Mouse (Mus musculus) forebrain, postnatal 0 days (tissue): ENCODE data around the gene Pnp. TPM values are rescaled to one million over a fixed set of nuclear protein-coding genes. Genes with fewer than 3 reads are reported as not detected.
A peak's percentile ranks its signal among the peaks of the same experiment; 100 is the strongest.
"Not testable (repeated sequence)": the region's sequence is repeated elsewhere in the genome, so short reads cannot be mapped to it uniquely, and the experiment has no call there.

ENCODE experiments used
- ATAC-seq: fragments of 200-750 bp; cut with Nextera tagmentation; 2 replicates; pipeline ENCODE4 v1.8.0; 2017; ENCODE audit warnings: mild to moderate bottlenecking, moderate library complexity
- DNase-seq: peaks from one replicate; pipeline ENCODE4 v3.0.0-alpha.2; 2015
- H3K27ac ChIP-seq: fragments of 300-500 bp; sonication (generic); 2 replicates; pipeline ENCODE4 v1.5.1; 2014; ENCODE audit warnings: low read depth, mild to moderate bottlenecking, antibody characterized with exemption, low read length, moderate library complexity, mixed read lengths
- H3K27me3 ChIP-seq: fragments of 300-500 bp; sonication (generic); 2 replicates; pipeline ENCODE4 v1.6.1; 2014; ENCODE audit warnings: mild to moderate bottlenecking, low read length, mixed read lengths; ENCODE audit not compliant: insufficient read depth
- H3K36me3 ChIP-seq: fragments of 300-500 bp; sonication (generic); 2 replicates; pipeline ENCODE4 v1.6.1; 2014; ENCODE audit warnings: mild to moderate bottlenecking, moderate library complexity; ENCODE audit not compliant: insufficient read depth
- H3K4me1 ChIP-seq: fragments of 300-500 bp; sonication (generic); 2 replicates; pipeline ENCODE4 v1.6.1; 2014; ENCODE audit warnings: antibody characterized with exemption; ENCODE audit not compliant: insufficient read depth
- H3K4me2 ChIP-seq: fragments of 300-500 bp; sonication (generic); 2 replicates; pipeline ENCODE4 v1.6.1; 2014; ENCODE audit warnings: low read depth, mild to moderate bottlenecking, moderate library complexity
- H3K4me3 ChIP-seq: fragments of 300-500 bp; sonication (generic); 2 replicates; pipeline ENCODE4 v1.5.1; 2014; ENCODE audit warnings: low read depth, low read length, mixed read lengths
- H3K9ac ChIP-seq: fragments of 300-500 bp; sonication (generic); 2 replicates; pipeline ENCODE4 v1.6.1; 2014; ENCODE audit warnings: mild to moderate bottlenecking
- H3K9me3 ChIP-seq: fragments of 300-500 bp; sonication (generic); 2 replicates; pipeline ENCODE4 v1.6.1; 2016; ENCODE audit warnings: low read length
- CTCF ChIP-seq: sonication (generic); IDR thresholded peaks from 2 replicates; pipeline ENCODE4 v1.5.1; 2016; ENCODE audit warnings: antibody characterized with exemption, control low read depth, low read depth
- WGBS: fragments of 180-500 bp; shearing (Covaris S2); extraction: QIAGEN DNeasy Blood & Tissue Kit; methylation state at CpG from one replicate; pipeline ENCODE4 v1.1.7; 2014; 5-methylcytosine and 5-hydroxymethylcytosine counted together
- polyA plus RNA-seq: library from polyadenylated mRNA; unstranded; fragments of >200 nt; fragmentation: Nextera tagmentation; extraction: Ambion mirVana; gene quantifications from 2 replicates; pipeline ENCODE4 v1.2.1, GENCODE M21; 2015
- total RNA-seq: library from RNA; depleted of rRNA; stranded (reverse); fragments of >200 nt; gene quantifications from 2 replicates; pipeline ENCODE4 v1.2.3, GENCODE M21; 2014

Pnp gene
- total and polyA plus RNA-seq, 2 experiments from 2014 or later = 13.1 to 20.0 TPM

- ATAC-seq = peak; percentile 83
- Histone ChIP-seq H3K4me2 (peak overlapping the region; percentile 83), H3K27me3 (no peaks in the 10 kb centered on the region), H3K4me1 (no peaks in the 10 kb centered on the region; the same call in 1 of the 2 replicates), H3K9me3 (no peaks in the 10 kb centered on the region), H3K36me3 (no peaks in the 10 kb centered on the region), H3K4me3 (peak overlapping the region; percentile 45), H3K27ac (peak overlapping the region; percentile 15; the same call in 1 of the 2 replicates), H3K9ac (peak overlapping the region; percentile 56)
- WGBS = 14% methylated on average over 23 of the region's 23 CpGs
- TF ChIP-seq CTCF = no peak
- DNase-seq = peak; percentile 58
These were observed 34.0 kb upstream of the Pnp start for GRCm38 (mm10) chr14:50896747-50897373.

- WGBS = 27% methylated on average over 7 of the region's 7 CpGs
- ATAC-seq = no peak
- peak within 1 kb of the TSS; percentile 15; the same call in 1 of the 2 replicates for H3K27ac ChIP-seq
These were observed 33.5 kb upstream of the Pnp start, which contains the start of gene Klhl33 for GRCm38 (mm10) chr14:50897374-50897765. Gene Klhl33 (minus strand): TSS chr14:50897507.

GRCm38 (mm10) chr14:50897992-50898391 lies 32.9 kb upstream of the Pnp start:
- 93% methylated on average over 2 of the region's 2 CpGs for WGBS
- not testable (repeated sequence) for H3K27me3 ChIP-seq

More at GRCm38 (mm10) chr14:50897374-50897765, 33.5 kb upstream of the Pnp start, which contains the start of gene Klhl33:
- no peak for TF ChIP-seq CTCF
- DNase-seq = no peak
- no peaks in the 10 kb centered on the region for H3K36me3 ChIP-seq
- peak within 1 kb of the TSS; percentile 83 for H3K4me2 ChIP-seq
- no peaks in the 10 kb centered on the region for H3K9me3 ChIP-seq
- peak within 1 kb of the TSS; percentile 56 for H3K9ac ChIP-seq
- no peaks in the 10 kb centered on the region; the same call in 1 of the 2 replicates for H3K4me1 ChIP-seq
- peak within 1 kb of the TSS; percentile 45 for H3K4me3 ChIP-seq
- no peaks in the 10 kb centered on the region for H3K27me3 ChIP-seq

GRCm38 (mm10) chr14:50903973-50904827 lies 26.7 kb upstream of the Pnp start:
- Histone ChIP-seq H3K27ac (no peak overlapping the region), H3K4me1 (no peaks in the 10 kb centered on the region), H3K9me3 (no peaks in the 10 kb centered on the region), H3K9ac (peak overlapping the region; percentile 26), H3K4me2 (peak overlapping the region; percentile 55), H3K36me3 (no peaks in the 10 kb centered on the region), H3K27me3 (no peaks in the 10 kb centered on the region), H3K4me3 (peak overlapping the region; percentile 32)
- TF ChIP-seq CTCF = peak; percentile 57
- WGBS = 4% methylated on average over 26 of the region's 26 CpGs
- ATAC-seq = peak; percentile 88
- DNase-seq = peak; percentile 68

More at GRCm38 (mm10) chr14:50897992-50898391, 32.9 kb upstream of the Pnp start:
- not testable (repeated sequence) for DNase-seq, H3K9ac ChIP-seq, H3K27ac ChIP-seq, ATAC-seq, H3K4me1 ChIP-seq, H3K4me2 ChIP-seq, H3K4me3 ChIP-seq, H3K9me3 ChIP-seq, H3K36me3 ChIP-seq

GRCm38 (mm10) chr14:50904828-50905129 lies 26.1 kb upstream of the Pnp start:
- no peak for ATAC-seq
- H3K4me1 ChIP-seq = no peaks in the 10 kb centered on the region
- DNase-seq = no peak
- WGBS = 86% methylated on average over 4 of the region's 4 CpGs
- no peaks in the 10 kb centered on the region for H3K9me3 ChIP-seq
- H3K27ac ChIP-seq = no peak overlapping the region
- no peaks in the 10 kb centered on the region for H3K27me3 ChIP-seq
- no peaks in the 10 kb centered on the region for H3K36me3 ChIP-seq
- TF ChIP-seq CTCF = no peak
- no peak overlapping the region for H3K9ac ChIP-seq
- no peak overlapping the region for H3K4me3 ChIP-seq
- H3K4me2 ChIP-seq = no peak overlapping the region

- H3K36me3 ChIP-seq, DNase-seq, H3K27me3 ChIP-seq, H3K9me3 ChIP-seq, H3K4me2 ChIP-seq, H3K4me1 ChIP-seq, H3K9ac ChIP-seq, H3K4me3 ChIP-seq, H3K27ac ChIP-seq, ATAC-seq: not testable (repeated sequence)
These were observed 25.6 kb upstream of the Pnp start for GRCm38 (mm10) chr14:50905327-50905726.

DNA sequence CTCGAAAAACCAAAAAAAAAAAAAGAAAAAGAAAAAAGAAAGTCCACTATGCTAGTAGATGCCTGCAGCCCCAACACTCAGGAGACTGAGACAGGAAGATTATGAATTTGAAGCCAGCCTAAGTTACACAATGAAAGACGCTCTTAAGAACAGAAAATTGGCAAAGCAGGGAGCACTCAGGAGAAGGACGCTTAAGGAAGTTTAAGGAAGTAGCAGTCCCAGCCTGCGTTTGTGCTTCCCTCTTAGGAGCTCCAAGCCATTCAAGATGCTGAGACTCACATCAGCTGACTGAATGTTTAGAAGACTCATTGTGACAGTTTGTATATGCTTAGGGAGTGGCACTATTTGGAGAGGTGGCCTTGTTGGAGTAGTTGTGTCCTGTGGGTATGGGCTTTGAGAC lies 22.8 kb upstream of the Pnp start:
- no peak overlapping the region for H3K27ac ChIP-seq
- TF ChIP-seq CTCF = no peak
- H3K36me3 ChIP-seq = peaks cover 8% of the 10 kb centered on the region; the same call in 1 of the 2 replicates
- no peak overlapping the region for H3K9ac ChIP-seq
- no peaks in the 10 kb centered on the region for H3K9me3 ChIP-seq
- H3K4me1 ChIP-seq = no peaks in the 10 kb centered on the region
- no peaks in the 10 kb centered on the region for H3K27me3 ChIP-seq
- no peak overlapping the region for H3K4me2 ChIP-seq
- no peak overlapping the region for H3K4me3 ChIP-seq
- 83% methylated on average over 4 of the region's 4 CpGs for WGBS
- DNase-seq (no peak), ATAC-seq (no peak)
